Mouse (Mus musculus) lung, postnatal 0 days (tissue): ENCODE results near the gene Idi1. TPM values are rescaled to one million over a fixed set of nuclear protein-coding genes. Genes with fewer than 3 reads are reported as not detected.

ENCODE experiments used
- ATAC-seq: fragments of 200-750 bp; cut with Nextera tagmentation; 2 replicates; pipeline ENCODE4 v1.8.0; 2017; ENCODE audit warnings: moderate library complexity
- DNase-seq: peaks from one replicate; pipeline ENCODE4 v3.0.0-alpha.2; 2016; ENCODE audit warnings: low spot score
- H3K27ac ChIP-seq: fragments of 300-500 bp; sonication (generic); 2 replicates; pipeline ENCODE4 v1.5.1; 2014; ENCODE audit warnings: antibody characterized with exemption, mild to moderate bottlenecking, low read length, mixed read lengths
- H3K27me3 ChIP-seq: fragments of 300-500 bp; sonication (generic); replicated peaks from 2 replicates; pipeline ENCODE4 v1.6.1; 2014; ENCODE audit warnings: low read length, mixed read lengths; ENCODE audit not compliant: insufficient read depth
- H3K36me3 ChIP-seq: fragments of 300-500 bp; sonication (generic); 2 replicates; pipeline ENCODE4 v1.6.1; 2014; ENCODE audit warnings: low read length, mixed read lengths; ENCODE audit not compliant: insufficient read depth
- H3K4me1 ChIP-seq: fragments of 300-500 bp; sonication (generic); 2 replicates; pipeline ENCODE4 v1.6.1; 2014; ENCODE audit warnings: antibody characterized with exemption, low read depth, low read length, mixed read lengths; ENCODE audit not compliant: insufficient read depth
- H3K4me2 ChIP-seq: fragments of 300-500 bp; sonication (generic); replicated peaks from 2 replicates; pipeline ENCODE4 v1.6.1; 2014; ENCODE audit warnings: low read depth, mild to moderate bottlenecking, low read length, moderate library complexity, mixed read lengths
- H3K4me3 ChIP-seq: fragments of 300-500 bp; sonication (generic); 2 replicates; pipeline ENCODE4 v1.5.1; 2014; ENCODE audit warnings: low read depth, low read length
- H3K9ac ChIP-seq: fragments of 300-500 bp; sonication (generic); replicated peaks from 2 replicates; pipeline ENCODE4 v1.6.1; 2014; ENCODE audit warnings: low read depth, mild to moderate bottlenecking
- H3K9me3 ChIP-seq: fragments of 300-500 bp; sonication (generic); 2 replicates; pipeline ENCODE4 v1.6.1; 2016; ENCODE audit warnings: low read length, mixed read lengths
- CTCF ChIP-seq: IDR thresholded peaks from 2 replicates; pipeline ENCODE4 v1.5.1; 2016; ENCODE audit warnings: antibody characterized with exemption, mild to moderate bottlenecking
- EP300 ChIP-seq: IDR thresholded peaks from 2 replicates; pipeline ENCODE4 v1.6.1; 2016; ENCODE audit warnings: antibody characterized with exemption, mild to moderate bottlenecking, control low read depth
- WGBS: fragments of 180-500 bp; shearing (Covaris S2); extraction: QIAGEN DNeasy Blood & Tissue Kit; methylation state at CpG from one replicate; pipeline ENCODE4 v1.1.7; 2014; 5-methylcytosine and 5-hydroxymethylcytosine counted together
- polyA plus RNA-seq: library from polyadenylated mRNA; unstranded; fragments of >200 nt; fragmentation: Nextera tagmentation; extraction: Ambion mirVana; gene quantifications from 2 replicates; pipeline ENCODE4 v1.2.1, GENCODE M21; 2015

The Idi1 gene
- polyA plus RNA-seq, 1 experiment from 2014 or later = 63.6 TPM

GRCm38 (mm10) chr13:8842273-8842672 lies 43.0 kb upstream of the Idi1 start:
- no peaks in the 10 kb centered on the region for H3K27me3 ChIP-seq
- TF ChIP-seq EP300 = no peak
- no peak for TF ChIP-seq CTCF
- H3K9ac ChIP-seq = no peak overlapping the region
- no peak overlapping the region for H3K27ac ChIP-seq
- DNase-seq = no peak
- H3K4me2 ChIP-seq = no peak overlapping the region
- no peak for ATAC-seq
- no peaks in the 10 kb centered on the region for H3K9me3 ChIP-seq
- peaks cover 17% of the 10 kb centered on the region; the same call in 1 of the 2 replicates for H3K36me3 ChIP-seq
- 0 out of 2 replicates have a peak, but pooled peaks cover 5% of the 10 kb centered on the region for H3K4me1 ChIP-seq
- WGBS = 88% methylated on average over 3 of the region's 3 CpGs
- no peak overlapping the region for H3K4me3 ChIP-seq

- TF ChIP-seq CTCF = peak; percentile 82
- no peak for TF ChIP-seq EP300
- ATAC-seq = no peak; the same call in 1 of the 2 replicates
Measured at GRCm38 (mm10) chr13:8847702-8848101, 37.6 kb upstream of the Idi1 start.

GRCm38 (mm10) chr13:8849311-8849710 lies 36.0 kb upstream of the Idi1 start:
- peak; percentile 36 for DNase-seq
- no peaks in the 10 kb centered on the region for H3K9me3 ChIP-seq
- H3K4me1 ChIP-seq = no peaks in the 10 kb centered on the region
- H3K27ac ChIP-seq = no peak overlapping the region
- ATAC-seq = peak; percentile 54; the same call in 1 of the 2 replicates
- no peak overlapping the region for H3K4me3 ChIP-seq
- WGBS = 42% methylated on average over 1 of the region's 1 CpGs
- no peaks in the 10 kb centered on the region for H3K27me3 ChIP-seq
- TF ChIP-seq CTCF (no peak), EP300 (peak; percentile 47; the same call in 1 of the 2 replicates)
- H3K9ac ChIP-seq = no peak overlapping the region
- H3K4me2 ChIP-seq = no peak overlapping the region
- peaks cover 23% of the 10 kb centered on the region; the same call in 1 of the 2 replicates for H3K36me3 ChIP-seq

More at GRCm38 (mm10) chr13:8847702-8848101, 37.6 kb upstream of the Idi1 start:
- Histone ChIP-seq H3K9ac (no peak overlapping the region), H3K27ac (no peak overlapping the region), H3K4me1 (no peaks in the 10 kb centered on the region), H3K27me3 (no peaks in the 10 kb centered on the region), H3K36me3 (peaks cover 17% of the 10 kb centered on the region; the same call in 1 of the 2 replicates), H3K9me3 (no peaks in the 10 kb centered on the region), H3K4me3 (no peak overlapping the region), H3K4me2 (no peak overlapping the region)
- peak; percentile 63 for DNase-seq
- 46% methylated on average over 2 of the region's 2 CpGs for WGBS

- Histone ChIP-seq H3K36me3 (peaks cover 12% of the 10 kb centered on the region; the same call in 1 of the 2 replicates), H3K9ac (no peak overlapping the region), H3K27me3 (no peaks in the 10 kb centered on the region), H3K4me3 (no peak overlapping the region), H3K9me3 (no peaks in the 10 kb centered on the region), H3K27ac (no peak overlapping the region), H3K4me2 (no peak overlapping the region), H3K4me1 (no peaks in the 10 kb centered on the region)
- 92% methylated on average over 4 of the region's 4 CpGs for WGBS
- no peak for ATAC-seq
- DNase-seq = no peak
- TF ChIP-seq CTCF = no peak
- no peak for TF ChIP-seq EP300
Measured at GRCm38 (mm10) chr13:8853424-8853823, 31.9 kb upstream of the Idi1 start.

- DNase-seq = no peak
- Histone ChIP-seq H3K36me3 (peaks cover 12% of the 10 kb centered on the region; the same call in 1 of the 2 replicates), H3K9me3 (no peaks in the 10 kb centered on the region), H3K4me2 (no peak overlapping the region), H3K4me1 (no peaks in the 10 kb centered on the region), H3K4me3 (no peak overlapping the region), H3K27me3 (no peaks in the 10 kb centered on the region), H3K9ac (no peak overlapping the region), H3K27ac (no peak overlapping the region)
- whole genome bisulfite sequencing = 93% methylated on average over 2 of the region's 2 CpGs
- no peak for TF ChIP-seq CTCF
- TF ChIP-seq EP300 = no peak
- no peak for ATAC-seq
Measured at GRCm38 (mm10) chr13:8854769-8855168, 30.5 kb upstream of the Idi1 start.

- no peak overlapping the region for H3K27ac ChIP-seq
- no peak overlapping the region for H3K9ac ChIP-seq
- ATAC-seq (no peak), DNase-seq (no peak)
- H3K9me3 ChIP-seq = no peaks in the 10 kb centered on the region
- no peaks in the 10 kb centered on the region for H3K4me1 ChIP-seq
- no peak for TF ChIP-seq EP300
- no peak for TF ChIP-seq CTCF
- H3K4me2 ChIP-seq = no peak overlapping the region
- no peaks in the 10 kb centered on the region for H3K27me3 ChIP-seq
- no peak overlapping the region for H3K4me3 ChIP-seq
- H3K36me3 ChIP-seq = peaks cover 10% of the 10 kb centered on the region; the same call in 1 of the 2 replicates
- 70% methylated on average over 6 of the region's 6 CpGs for WGBS
Measured at GRCm38 (mm10) chr13:8858453-8858852, 26.8 kb upstream of the Idi1 start.

GRCm38 (mm10) chr13:8860861-8861260 lies 24.4 kb upstream of the Idi1 start:
- no peak for ATAC-seq
- WGBS = 86% methylated on average over 9 of the region's 9 CpGs

More at GRCm38 (mm10) chr13:8860861-8861260, 24.4 kb upstream of the Idi1 start:
- H3K27ac ChIP-seq = no peak overlapping the region
- H3K4me3 ChIP-seq = no peak overlapping the region
- no peak for TF ChIP-seq EP300
- no peak for TF ChIP-seq CTCF
- no peak overlapping the region for H3K4me2 ChIP-seq
- peaks cover 5% of the 10 kb centered on the region; the same call in 1 of the 2 replicates for H3K36me3 ChIP-seq
- H3K9me3 ChIP-seq = no peaks in the 10 kb centered on the region
- no peaks in the 10 kb centered on the region for H3K27me3 ChIP-seq
- no peak overlapping the region for H3K9ac ChIP-seq
- DNase-seq = no peak
- H3K4me1 ChIP-seq = no peaks in the 10 kb centered on the region
